Mouse (Mus musculus) heart, embryonic 11.5 days (tissue): ENCODE data around the gene Cdk14. TPM values are rescaled to one million over a fixed set of nuclear protein-coding genes. Genes with fewer than 3 reads are reported as not detected.
A peak's percentile ranks its signal among the peaks of the same experiment; 100 is the strongest.

ENCODE experiments used
- ATAC-seq: fragments of 200-750 bp; cut with Nextera tagmentation; replicated peaks from 2 replicates; pipeline ENCODE4 v1.8.0; 2017; ENCODE audit warnings: moderate library complexity; ENCODE audit not compliant: insufficient number of reproducible peaks, low FRiP score, low TSS enrichment
- H3K27ac ChIP-seq: fragments of 300-500 bp; sonication (generic); 2 replicates; pipeline ENCODE4 v1.5.1; 2014; ENCODE audit warnings: mild to moderate bottlenecking, low read depth, low read length
- H3K27me3 ChIP-seq: fragments of 300-500 bp; sonication (generic); 2 replicates; pipeline ENCODE4 v1.6.1; 2014; ENCODE audit warnings: mild to moderate bottlenecking, low read length, mixed read lengths; ENCODE audit not compliant: control insufficient read depth, insufficient read depth
- H3K36me3 ChIP-seq: fragments of 300-500 bp; sonication (generic); 2 replicates; pipeline ENCODE4 v1.6.1; 2014; ENCODE audit warnings: mild to moderate bottlenecking, low read length, moderate library complexity, mixed read lengths; ENCODE audit not compliant: control insufficient read depth, insufficient read depth
- H3K4me1 ChIP-seq: fragments of 300-500 bp; sonication (generic); 2 replicates; pipeline ENCODE4 v1.6.1; 2014; ENCODE audit warnings: low read length; ENCODE audit not compliant: control insufficient read depth, insufficient read depth
- H3K4me2 ChIP-seq: fragments of 300-500 bp; sonication (generic); 2 replicates; pipeline ENCODE4 v1.6.1; 2014; ENCODE audit warnings: mild to moderate bottlenecking, moderate library complexity
- H3K4me3 ChIP-seq: fragments of 300-500 bp; sonication (generic); 2 replicates; pipeline ENCODE4 v1.5.1; 2014; ENCODE audit warnings: low read depth, low read length
- H3K9ac ChIP-seq: fragments of 300-500 bp; sonication (generic); 2 replicates; pipeline ENCODE4 v1.6.1; 2014; ENCODE audit warnings: mild to moderate bottlenecking, low read depth, low read length, moderate library complexity
- H3K9me3 ChIP-seq: fragments of 300-500 bp; sonication (generic); replicated peaks from 2 replicates; pipeline ENCODE4 v1.6.1; 2016; ENCODE audit warnings: low read length; ENCODE audit not compliant: control insufficient read depth
- WGBS: fragments of 180-500 bp; shearing (Covaris S2); extraction: QIAGEN DNeasy Blood & Tissue Kit; methylation state at CpG from one replicate; pipeline ENCODE4 v1.1.7; 2014; ENCODE audit not compliant: insufficient replicate concordance; 5-methylcytosine and 5-hydroxymethylcytosine counted together
- polyA plus RNA-seq: library from polyadenylated mRNA; unstranded; fragments of >200 nt; fragmentation: Nextera tagmentation; extraction: Ambion mirVana; gene quantifications from 2 replicates; pipeline ENCODE4 v1.2.1, GENCODE M21; 2014

Cdk14 gene
- polyA plus RNA-seq, 1 experiment from 2014 or later = 20.1 TPM

GRCm38 (mm10) chr5:5030431-5030830 lies 389.7 kb downstream of the Cdk14 start:
- no peaks in the 10 kb centered on the region for H3K36me3 ChIP-seq
- no peak overlapping the region for H3K4me2 ChIP-seq
- H3K9me3 ChIP-seq = no peaks in the 10 kb centered on the region
- ATAC-seq = no peak
- no peak overlapping the region for H3K4me3 ChIP-seq
- no peaks in the 10 kb centered on the region for H3K4me1 ChIP-seq
- no peaks in the 10 kb centered on the region for H3K27me3 ChIP-seq
- H3K27ac ChIP-seq = no peak overlapping the region
- 75% methylated on average over 2 of the region's 2 CpGs for WGBS
- no peak overlapping the region for H3K9ac ChIP-seq

GRCm38 (mm10) chr5:5018959-5019358 lies 401.2 kb downstream of the Cdk14 start:
- no peaks in the 10 kb centered on the region for H3K36me3 ChIP-seq
- no peak overlapping the region for H3K27ac ChIP-seq
- no peaks in the 10 kb centered on the region for H3K9me3 ChIP-seq
- H3K9ac ChIP-seq = no peak overlapping the region
- no peak overlapping the region for H3K4me2 ChIP-seq
- ATAC-seq = no peak
- no peaks in the 10 kb centered on the region for H3K4me1 ChIP-seq
- H3K27me3 ChIP-seq = no peaks in the 10 kb centered on the region
- no peak overlapping the region for H3K4me3 ChIP-seq
- WGBS = 83% methylated on average over 3 of the region's 3 CpGs

GRCm38 (mm10) chr5:5018242-5018641 lies 401.9 kb downstream of the Cdk14 start:
- ATAC-seq = no peak
- no peaks in the 10 kb centered on the region for H3K4me1 ChIP-seq
- 67% methylated on average over 2 of the region's 2 CpGs for WGBS
- H3K27me3 ChIP-seq = no peaks in the 10 kb centered on the region
- no peak overlapping the region for H3K9ac ChIP-seq
- H3K4me3 ChIP-seq = no peak overlapping the region
- no peak overlapping the region for H3K27ac ChIP-seq
- H3K9me3 ChIP-seq = no peaks in the 10 kb centered on the region
- no peaks in the 10 kb centered on the region for H3K36me3 ChIP-seq
- H3K4me2 ChIP-seq = no peak overlapping the region

GRCm38 (mm10) chr5:5013783-5014182 lies 406.3 kb downstream of the Cdk14 start:
- WGBS = 69% methylated on average over 3 of the region's 3 CpGs
- ATAC-seq = 0 out of 2 replicates have a peak, but pooled peaks have one; percentile 26
- no peaks in the 10 kb centered on the region for H3K27me3 ChIP-seq
- no peaks in the 10 kb centered on the region for H3K36me3 ChIP-seq
- H3K4me1 ChIP-seq = no peaks in the 10 kb centered on the region
- H3K4me3 ChIP-seq = no peak overlapping the region
- no peak overlapping the region for H3K4me2 ChIP-seq
- no peak overlapping the region for H3K27ac ChIP-seq
- H3K9ac ChIP-seq = no peak overlapping the region
- H3K9me3 ChIP-seq = no peaks in the 10 kb centered on the region

GRCm38 (mm10) chr5:5012521-5013346 lies 407.4 kb downstream of the Cdk14 start:
- H3K4me3 ChIP-seq = no peak overlapping the region
- WGBS = 66% methylated on average over 7 of the region's 7 CpGs
- ATAC-seq = no peak
- no peak overlapping the region for H3K9ac ChIP-seq
- H3K4me1 ChIP-seq = no peaks in the 10 kb centered on the region
- no peaks in the 10 kb centered on the region for H3K9me3 ChIP-seq
- no peak overlapping the region for H3K4me2 ChIP-seq
- no peaks in the 10 kb centered on the region for H3K36me3 ChIP-seq
- no peak overlapping the region for H3K27ac ChIP-seq
- no peaks in the 10 kb centered on the region for H3K27me3 ChIP-seq

- no peak for ATAC-seq
- Histone ChIP-seq H3K27ac (no peak overlapping the region), H3K9me3 (no peaks in the 10 kb centered on the region), H3K36me3 (no peaks in the 10 kb centered on the region), H3K4me1 (no peaks in the 10 kb centered on the region), H3K4me2 (no peak overlapping the region), H3K4me3 (no peak overlapping the region), H3K27me3 (no peaks in the 10 kb centered on the region), H3K9ac (no peak overlapping the region)
- WGBS = 86% methylated on average over 4 of the region's 4 CpGs
These were observed 411.9 kb downstream of the Cdk14 start for GRCm38 (mm10) chr5:5008153-5008745.

- Histone ChIP-seq H3K36me3 (no peaks in the 10 kb centered on the region), H3K4me3 (no peak overlapping the region), H3K4me1 (no peaks in the 10 kb centered on the region), H3K4me2 (no peak overlapping the region), H3K27ac (no peak overlapping the region), H3K9me3 (no peaks in the 10 kb centered on the region), H3K9ac (no peak overlapping the region), H3K27me3 (no peaks in the 10 kb centered on the region)
- ATAC-seq = no peak
- WGBS = 81% methylated on average over 15 of the region's 15 CpGs
These were observed 412.5 kb downstream of the Cdk14 start for GRCm38 (mm10) chr5:5007489-5008152.

GRCm38 (mm10) chr5:5005633-5006032 lies 414.5 kb downstream of the Cdk14 start:
- Histone ChIP-seq H3K9ac (no peak overlapping the region), H3K4me2 (no peak overlapping the region), H3K27me3 (no peaks in the 10 kb centered on the region), H3K36me3 (no peaks in the 10 kb centered on the region), H3K9me3 (no peaks in the 10 kb centered on the region), H3K27ac (no peak overlapping the region), H3K4me1 (no peaks in the 10 kb centered on the region), H3K4me3 (no peak overlapping the region)
- 88% methylated on average over 1 of the region's 1 CpGs for WGBS
- ATAC-seq = no peak
